Mouse (Mus musculus): ENCODE data around the gene Zfp281. TPM values are rescaled to one million over a fixed set of nuclear protein-coding genes. Genes with fewer than 3 reads are reported as not detected.

The Zfp281 gene
- total RNA-seq, 2 experiments from 2014 or later: 34.5 to 34.9 TPM

- DNase-seq (ENCODE audit: low spot score in 2 of 2): no peak
Measured at GRCm38 (mm10) chr1:136611803-136612202, 12.9 kb upstream of the Zfp281 start.

DNA sequence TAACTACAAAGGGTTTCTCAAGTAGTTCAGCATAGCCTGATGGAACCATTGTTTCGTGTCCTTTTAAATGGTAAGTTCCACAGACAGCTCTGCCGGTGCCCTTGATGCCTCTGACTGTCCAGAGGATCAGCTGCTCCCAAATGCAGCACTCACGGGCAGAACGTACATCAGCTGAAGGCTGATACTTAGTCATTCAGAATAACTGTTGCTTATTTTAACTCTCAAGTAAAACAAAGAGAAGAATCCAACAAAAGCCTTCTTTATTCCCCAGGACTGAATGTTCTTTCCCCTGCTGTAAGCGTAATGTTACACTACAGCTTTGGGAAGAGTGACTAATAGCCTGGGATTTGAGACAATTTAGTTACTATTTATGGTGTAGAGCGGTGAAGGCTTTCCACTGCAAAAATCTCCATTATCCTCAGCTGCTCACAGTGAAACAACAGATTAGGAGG, 11.4 kb upstream of the Zfp281 start:
- DNase-seq (ENCODE audit: low spot score in 2 of 2): peak in 1 of 2 experiments; percentile 34

- DNase-seq (ENCODE audit: low spot score in 2 of 2): no peak
Measured at GRCm38 (mm10) chr1:136614748-136615440, 9.8 kb upstream of the Zfp281 start.

DNA sequence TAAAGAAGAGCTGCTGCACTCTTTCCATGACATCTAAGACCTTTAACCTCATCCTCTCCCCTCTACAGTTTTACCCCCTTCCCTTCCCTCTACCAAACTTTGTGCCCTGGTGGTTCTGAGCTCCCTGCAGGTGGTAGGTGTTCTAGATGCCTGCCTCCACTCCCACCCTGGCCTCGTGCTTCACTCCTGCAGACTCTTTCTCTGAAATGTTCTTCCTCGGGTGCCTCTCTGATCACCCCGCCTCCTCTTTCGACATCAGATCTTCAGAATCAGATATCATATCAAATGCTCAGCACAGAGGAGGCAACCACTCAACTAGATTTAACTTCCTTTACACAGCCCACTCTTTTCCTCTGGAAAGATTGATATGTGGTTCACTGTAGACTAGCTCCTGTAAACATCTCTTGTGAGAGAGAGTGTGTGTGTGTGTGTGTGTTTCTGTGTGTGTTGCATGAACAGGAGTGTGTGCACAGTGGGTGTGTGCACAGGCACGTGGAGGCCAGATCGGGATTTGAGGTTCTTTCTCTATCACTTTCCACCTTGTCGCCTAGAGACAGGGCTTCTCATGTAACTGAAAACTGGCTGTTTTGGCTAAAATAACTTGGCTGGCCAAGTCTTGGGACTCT, 7.4 kb upstream of the Zfp281 start:
- DNase-seq (ENCODE audit: low spot score in 2 of 2): no peak

- no peak for DNase-seq (ENCODE audit: low spot score in 2 of 2)
Measured at GRCm38 (mm10) chr1:136618570-136618969, 6.1 kb upstream of the Zfp281 start.

- peak; percentile 28 to 48 for DNase-seq (ENCODE audit: low spot score in 2 of 2)
Measured at GRCm38 (mm10) chr1:136625019-136625895, 556 bp downstream of the Zfp281 start.

DNA sequence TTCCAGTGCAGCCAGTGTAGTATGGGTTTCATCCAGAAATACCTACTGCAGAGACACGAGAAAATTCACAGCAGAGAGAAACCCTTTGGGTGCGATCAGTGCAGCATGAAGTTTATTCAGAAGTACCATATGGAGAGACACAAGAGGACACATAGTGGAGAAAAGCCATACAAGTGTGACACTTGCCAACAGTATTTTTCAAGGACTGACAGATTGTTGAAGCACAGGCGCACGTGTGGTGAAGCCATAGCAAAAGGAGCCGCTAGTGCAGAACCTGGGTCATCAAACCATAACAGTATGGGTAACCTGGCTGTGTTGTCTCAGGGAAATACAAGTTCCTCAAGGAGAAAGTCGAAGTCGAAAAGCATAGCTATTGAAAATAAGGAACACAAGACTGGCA, 1.4 kb downstream of the Zfp281 start:
- DNase-seq (ENCODE audit: low spot score in 2 of 2): no peak

- no peak for DNase-seq (ENCODE audit: low spot score in 2 of 2)
Measured at GRCm38 (mm10) chr1:136626756-136627155, 2.1 kb downstream of the Zfp281 start.

GRCm38 (mm10) chr1:136627591-136627990, 2.9 kb downstream of the Zfp281 start:
- DNase-seq (ENCODE audit: low spot score in 2 of 2): no peak

GRCm38 (mm10) chr1:136632891-136633290, 8.2 kb downstream of the Zfp281 start:
- DNase-seq (ENCODE audit: low spot score in 2 of 2): no peak

- no peak for DNase-seq (ENCODE audit: low spot score in 2 of 2)
Measured at GRCm38 (mm10) chr1:136635644-136636043, 10.9 kb downstream of the Zfp281 start.

DNA sequence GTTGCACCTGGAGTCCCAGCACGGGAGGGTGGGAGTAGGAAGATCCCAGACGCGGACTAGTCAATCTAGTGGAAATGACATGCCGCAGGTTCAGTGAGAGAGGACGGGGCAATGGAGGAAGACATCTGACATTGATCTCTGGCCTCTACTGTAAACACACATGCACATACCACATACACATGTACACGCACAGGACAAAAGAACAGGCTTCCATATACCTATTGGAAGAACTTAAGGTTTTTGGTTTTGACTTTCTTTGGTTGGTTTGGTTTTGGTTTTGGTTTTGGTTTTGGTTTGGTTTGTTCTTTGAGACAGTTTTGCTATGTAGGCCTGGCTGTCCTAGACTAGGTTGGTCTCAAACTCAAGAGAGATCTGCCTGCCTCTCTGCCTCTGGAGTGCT, 12.2 kb downstream of the Zfp281 start:
- DNase-seq (ENCODE audit: low spot score in 2 of 2): no peak

- DNase-seq (ENCODE audit: low spot score in 2 of 2): no peak
Measured at GRCm38 (mm10) chr1:136637696-136638095, 13.0 kb downstream of the Zfp281 start.

GRCm38 (mm10) chr1:136638211-136638610, 13.5 kb downstream of the Zfp281 start:
- no peak for DNase-seq (ENCODE audit: low spot score in 2 of 2)

DNA sequence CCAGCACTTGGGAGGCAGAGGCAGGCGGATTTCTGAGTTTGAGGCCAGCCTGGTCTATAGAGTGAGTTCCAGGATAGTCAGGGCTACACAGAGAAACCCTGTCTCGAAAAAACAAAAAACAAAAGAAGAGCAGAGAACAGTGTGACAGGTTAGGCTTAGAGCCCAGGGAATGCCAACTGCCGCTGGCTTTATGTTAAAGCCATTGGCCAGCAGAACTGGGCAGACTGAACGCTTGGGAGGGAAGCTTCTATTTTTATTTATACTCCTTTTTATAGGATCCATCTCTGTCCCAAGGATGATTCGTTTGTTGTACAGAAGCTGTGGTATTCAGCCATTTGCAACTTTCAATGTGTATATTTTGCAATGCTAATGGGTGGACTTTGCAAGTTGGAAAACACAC, 14.0 kb downstream of the Zfp281 start:
- no peak for DNase-seq (ENCODE audit: low spot score in 2 of 2)

DNA sequence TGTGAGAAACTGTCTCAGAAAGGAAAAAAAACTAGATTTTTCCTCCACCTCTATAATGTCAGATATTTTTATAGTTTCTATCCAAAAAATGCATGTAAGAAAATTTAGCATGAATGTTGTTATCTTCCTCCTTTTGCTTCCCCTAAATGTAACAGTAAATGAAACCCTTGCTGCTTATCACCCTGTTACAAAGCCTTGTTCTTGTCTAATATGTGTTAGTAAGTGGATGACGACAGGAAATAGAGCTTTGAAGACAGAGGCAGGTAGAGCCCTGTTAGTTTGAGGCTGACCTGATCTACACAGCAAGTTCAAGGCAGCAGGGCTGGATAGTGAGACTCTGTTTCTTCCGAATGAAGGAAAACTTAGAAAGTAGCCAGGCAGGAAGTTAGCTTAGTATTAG, 14.5 kb downstream of the Zfp281 start:
- DNase-seq (ENCODE audit: low spot score in 2 of 2): no peak

DNA sequence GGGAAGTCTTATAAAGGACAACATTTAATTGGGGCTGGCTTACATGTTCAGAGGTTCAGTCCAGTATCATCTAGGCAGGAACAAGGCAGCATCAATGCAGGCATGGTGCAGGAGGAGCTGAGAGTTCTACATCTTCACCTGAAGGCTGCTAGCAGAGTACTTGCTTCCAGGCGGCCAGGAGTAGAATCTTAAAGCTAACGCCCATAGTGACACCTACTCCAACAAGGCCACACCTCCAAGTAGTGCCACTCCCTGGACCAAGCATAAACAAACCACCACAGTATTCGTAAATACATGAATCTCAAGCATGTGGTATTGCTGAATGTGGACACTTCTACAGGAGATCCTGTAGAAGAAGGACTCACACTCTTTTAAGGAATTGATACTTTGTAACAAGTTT, 18.0 kb downstream of the Zfp281 start:
- no peak for DNase-seq (ENCODE audit: low spot score in 2 of 2)

DNA sequence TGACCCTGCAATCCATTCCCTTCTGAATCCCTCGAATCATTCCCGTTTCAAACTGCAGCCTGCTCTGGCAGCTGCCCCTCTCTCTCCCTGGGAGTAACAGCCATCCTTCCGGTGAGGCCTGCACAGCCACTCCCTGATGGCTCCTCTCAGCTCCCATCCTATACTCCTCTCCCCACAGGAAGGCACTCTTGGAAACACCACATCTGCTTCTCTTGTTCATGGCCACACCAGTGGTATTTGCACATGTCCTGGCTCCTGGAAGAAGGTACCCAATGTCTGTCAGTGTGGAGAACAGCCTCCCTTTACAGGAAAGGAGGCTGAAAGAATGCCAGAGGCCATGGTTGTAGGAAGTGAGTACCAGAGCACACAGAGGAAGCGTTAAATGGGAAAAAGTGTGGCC, 19.8 kb downstream of the Zfp281 start:
- DNase-seq (ENCODE audit: low spot score in 2 of 2): no peak

DNA sequence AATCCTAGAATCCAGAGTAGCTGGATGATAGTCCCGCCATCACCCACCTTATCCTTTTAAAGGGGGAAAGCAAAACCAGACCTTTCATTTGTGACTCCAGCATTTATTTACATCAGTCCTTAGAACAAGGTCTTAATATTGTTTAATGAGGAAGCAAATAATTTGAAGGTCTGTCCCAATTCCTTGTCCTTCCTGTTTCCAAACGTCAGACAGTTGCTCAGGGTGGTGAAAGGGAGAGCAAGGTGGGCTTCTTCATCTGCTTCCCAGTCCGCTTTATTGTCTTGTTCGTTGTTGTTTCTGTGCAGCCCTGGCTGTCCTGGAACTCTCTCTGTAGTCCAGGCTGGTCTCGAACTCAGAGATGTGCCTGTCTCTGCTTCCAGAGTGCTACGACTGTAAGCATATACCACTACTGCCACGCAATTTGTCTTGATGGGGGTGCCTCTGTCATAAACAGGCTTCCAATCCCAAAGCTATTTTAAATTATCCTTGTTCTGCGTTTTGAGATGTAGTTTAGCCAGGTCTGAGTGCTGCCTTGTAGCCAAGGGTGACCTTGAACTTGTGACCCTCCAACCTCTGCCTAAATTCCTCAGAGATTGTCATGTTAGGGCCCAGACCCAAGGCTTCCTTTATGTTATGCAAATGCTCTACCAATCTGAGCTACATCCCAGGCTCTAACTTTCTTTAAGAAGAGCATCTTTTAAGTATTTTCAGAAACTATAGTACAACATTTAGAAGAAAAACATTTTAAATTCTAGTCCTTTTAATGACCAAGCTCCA, 21.3 kb downstream of the Zfp281 start:
- no peak for DNase-seq (ENCODE audit: low spot score in 2 of 2)

GRCm38 (mm10) chr1:136652066-136652465, 27.4 kb downstream of the Zfp281 start:
- no peak for DNase-seq (ENCODE audit: low spot score in 2 of 2)

GRCm38 (mm10) chr1:136653526-136653925, 28.8 kb downstream of the Zfp281 start:
- no peak for DNase-seq (ENCODE audit: low spot score in 2 of 2)
